Mouse (Mus musculus): ENCODE measurements around the gene Olfr371.

Olfr371 gene

DNA sequence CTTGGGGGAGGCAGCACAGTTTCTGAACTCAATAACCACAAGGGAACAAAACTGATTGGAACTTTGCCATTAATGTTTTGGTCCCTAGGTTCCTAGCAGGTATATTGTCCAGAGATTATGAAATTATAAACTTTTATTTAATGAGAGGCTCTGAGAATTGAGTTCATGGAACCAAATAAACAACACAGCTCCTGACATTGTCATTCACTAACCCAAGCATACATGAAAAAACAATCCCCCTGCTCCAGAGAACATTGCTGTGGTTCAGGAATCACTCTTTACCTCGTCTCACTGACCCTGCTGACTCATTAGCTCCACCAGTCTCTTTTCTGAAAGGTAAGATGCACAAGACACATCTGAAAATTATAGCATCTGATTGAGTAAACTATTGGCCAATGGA lies at the start of gene Olfr371:
Olfr371 (plus strand) TSS at position 301 of the 400 bp plus-strand sequence.
- DNase-seq (ENCODE audit: low spot score in 2 of 2) = no peak

- DNase-seq (ENCODE audit: low spot score in 2 of 2) = no peak
Observed at GRCm38 (mm10) chr8:85192346-85192745, 33.4 kb upstream of the Olfr371 start.

DNA sequence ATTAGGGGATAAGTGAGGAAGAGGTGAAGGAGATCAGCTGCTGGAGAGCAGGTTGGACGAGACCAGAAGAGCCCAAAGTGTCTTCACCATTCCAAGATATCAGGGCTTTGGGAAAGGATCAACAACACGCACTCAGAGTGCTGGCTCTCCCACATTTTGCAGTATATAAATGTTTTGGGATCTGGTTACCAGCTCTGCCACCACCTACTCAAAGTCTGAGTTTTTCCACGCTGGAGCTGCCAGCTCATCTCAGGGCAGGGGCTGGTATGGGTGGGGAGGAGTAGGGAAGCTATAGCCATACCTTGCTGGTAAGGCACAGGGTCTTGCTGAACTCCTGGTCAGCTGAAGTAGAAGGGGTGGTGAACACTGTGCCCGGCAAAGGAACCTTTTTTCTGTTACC lies 5.6 kb upstream of the Olfr371 start:
- DNase-seq (ENCODE audit: low spot score in 2 of 2) = no peak

DNA sequence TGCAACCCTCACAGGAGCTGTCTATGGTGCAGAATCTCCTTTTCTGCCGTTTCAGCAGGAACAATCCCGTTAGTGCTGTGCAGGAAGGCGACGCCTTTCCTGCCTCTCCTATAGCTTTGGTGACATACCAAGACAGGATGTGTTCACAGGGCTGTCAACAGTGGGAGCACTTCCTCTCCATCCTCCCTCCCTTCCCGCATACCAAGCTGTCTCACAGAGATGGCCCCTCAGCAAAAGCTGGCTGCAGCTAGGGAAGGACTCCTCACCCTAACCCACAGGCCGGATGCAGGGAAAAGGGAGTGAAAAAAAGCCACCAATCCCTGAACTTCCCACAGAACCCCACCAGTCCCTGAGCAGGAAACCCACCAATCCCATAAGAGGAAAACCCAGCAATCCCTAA lies 4.8 kb upstream of the Olfr371 start:
- DNase-seq (ENCODE audit: low spot score in 2 of 2) = no peak

DNA sequence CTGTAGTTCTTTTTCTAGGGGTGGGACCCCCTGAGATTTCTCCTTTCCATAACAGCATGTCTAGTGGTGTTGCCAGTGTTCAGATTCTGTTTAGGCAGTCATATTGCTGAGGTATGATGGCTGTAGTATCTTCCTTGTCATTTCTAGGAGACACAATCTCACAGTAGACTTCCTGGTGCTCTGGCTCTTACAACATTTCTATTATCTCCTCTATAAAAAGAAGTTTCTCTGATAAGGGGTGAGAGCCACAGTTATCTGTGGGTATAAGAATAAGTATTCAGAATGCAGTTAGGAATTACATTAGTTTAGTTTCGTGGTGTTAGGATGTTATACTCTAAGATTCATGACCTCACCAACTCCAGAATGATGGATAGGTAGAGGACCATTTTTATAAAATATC lies 1.5 kb downstream of the Olfr371 start:
- no peak for DNase-seq (ENCODE audit: low spot score in 2 of 2)

All from spleen, postnatal 10 days (tissue).